In the genomic region with DNA sequence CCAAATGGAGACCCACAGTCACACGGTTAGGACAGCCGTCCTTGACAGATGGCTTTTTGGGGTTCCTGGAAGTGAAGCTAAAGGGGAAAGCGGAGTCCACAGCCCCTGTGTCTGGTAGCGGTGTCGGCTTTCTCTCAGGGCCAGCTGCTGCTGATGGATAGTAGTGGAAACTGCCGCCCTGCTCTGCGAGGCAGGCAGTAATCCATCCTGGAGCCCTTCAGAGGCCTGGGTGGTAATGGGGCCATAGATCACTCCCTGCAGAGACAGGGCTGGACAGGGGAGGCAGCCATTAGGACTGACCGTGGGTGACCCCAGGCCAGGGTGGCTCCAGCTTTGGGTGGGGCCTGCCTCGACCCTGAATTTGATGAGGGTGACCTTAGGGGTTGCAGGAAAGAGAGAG, we compare ENCODE assay signal across 8 mouse cellular contexts.
DNase-seq lines count a peak whose midpoint lies in the region; ATAC-seq and TF ChIP-seq lines count a peak whose summit lies in the region.

No protein-coding gene starts in this region.

- WGBS in intestine, embryonic 14.5 days: 15% methylated on average over 9 of the region's 9 CpGs
- WGBS in intestine, postnatal 0 days: 46% methylated on average over 9 of the region's 9 CpGs
- WGBS in forebrain, embryonic 13.5 days: 43% methylated on average over 9 of the region's 9 CpGs
- 7% methylated on average over 9 of the region's 9 CpGs for WGBS in limb, embryonic 11.5 days

- no peak for DNase-seq in intestine, embryonic 14.5 days (ENCODE audit: low spot score)
- DNase-seq in limb, embryonic 11.5 days (ENCODE audit: low spot score): peak; percentile 67
- peak; percentile 79 for DNase-seq in skeletal muscle tissue, adult 2 months (ENCODE audit: low read depth, low spot score)
- no peak for DNase-seq in spleen, postnatal 4 days (ENCODE audit: low spot score in 2 of 2)
- no peak for DNase-seq in B cell, adult 2 months
- DNase-seq in ovary, postnatal 36 days (ENCODE audit: low spot score): no peak

- no peaks in the 10 kb centered on the region for H3K9me3 ChIP-seq in intestine, embryonic 14.5 days (ENCODE audit: control insufficient read depth, low read length)
- H3K9me3 ChIP-seq in intestine, postnatal 0 days (ENCODE audit: control insufficient read depth): no peaks in the 10 kb centered on the region
- no peaks in the 10 kb centered on the region for H3K9me3 ChIP-seq in forebrain, embryonic 13.5 days (replicated peaks)
- H3K9me3 ChIP-seq in limb, embryonic 11.5 days (ENCODE audit: control insufficient read depth, low read length): no peaks in the 10 kb centered on the region

- H3K27ac ChIP-seq in intestine, embryonic 14.5 days (ENCODE audit: low read depth): peak overlapping the region; percentile 54; the same call in 1 of the 2 replicates
- H3K27ac ChIP-seq in intestine, postnatal 0 days (ENCODE audit: low read depth, low read length): no peak overlapping the region
- H3K27ac ChIP-seq in forebrain, embryonic 13.5 days: peak overlapping the region; percentile 80
- peak overlapping the region; percentile 80 for H3K27ac ChIP-seq in limb, embryonic 11.5 days (replicated peaks; ENCODE audit: low read depth, low read length)

- no peak overlapping the region for H3K9ac ChIP-seq in intestine, embryonic 14.5 days (ENCODE audit: low read length)
- no peak overlapping the region for H3K9ac ChIP-seq in intestine, postnatal 0 days (ENCODE audit: low read depth, low read length)
- H3K9ac ChIP-seq in forebrain, embryonic 13.5 days: peak overlapping the region; percentile 38
- H3K9ac ChIP-seq in limb, embryonic 11.5 days (ENCODE audit: low read length): peak overlapping the region; percentile 13

- peaks cover 47% of the 10 kb centered on the region for H3K4me1 ChIP-seq in intestine, embryonic 14.5 days (replicated peaks; ENCODE audit: control insufficient read depth, insufficient read depth, low read length)
- peaks cover 14% of the 10 kb centered on the region for H3K4me1 ChIP-seq in intestine, postnatal 0 days (replicated peaks; ENCODE audit: control insufficient read depth, insufficient read depth, low read length)
- peaks cover 79% of the 10 kb centered on the region for H3K4me1 ChIP-seq in forebrain, embryonic 13.5 days
- H3K4me1 ChIP-seq in limb, embryonic 11.5 days (ENCODE audit: control insufficient read depth, insufficient read depth, low read length): peaks cover 66% of the 10 kb centered on the region

- H3K4me3 ChIP-seq in intestine, embryonic 14.5 days (ENCODE audit: low read depth, low read length): no peak overlapping the region
- no peak overlapping the region for H3K4me3 ChIP-seq in intestine, postnatal 0 days (ENCODE audit: low read depth, low read length)
- no peak overlapping the region for H3K4me3 ChIP-seq in forebrain, embryonic 13.5 days
- H3K4me3 ChIP-seq in limb, embryonic 11.5 days (ENCODE audit: low read depth, low read length): no peak overlapping the region

- no peaks in the 10 kb centered on the region for H3K36me3 ChIP-seq in intestine, embryonic 14.5 days (ENCODE audit: control insufficient read depth, insufficient read depth, low read length)
- H3K36me3 ChIP-seq in intestine, postnatal 0 days (ENCODE audit: control insufficient read depth, insufficient read depth): no peaks in the 10 kb centered on the region
- H3K36me3 ChIP-seq in forebrain, embryonic 13.5 days (ENCODE audit: poor library complexity, severe bottlenecking): no peaks in the 10 kb centered on the region
- H3K36me3 ChIP-seq in limb, embryonic 11.5 days (ENCODE audit: control insufficient read depth, insufficient read depth, low read length): no peaks in the 10 kb centered on the region

- TF ChIP-seq CTCF in intestine, postnatal 0 days (IDR thresholded peaks at IDR 0.05; ENCODE audit: low read depth): no peak

- peak; percentile 38; the same call in 1 of the 2 replicates for ATAC-seq in intestine, embryonic 14.5 days (replicated peaks; ENCODE audit: low FRiP score, low TSS enrichment, low read depth)
- ATAC-seq in intestine, postnatal 0 days: no peak
- ATAC-seq in forebrain, embryonic 13.5 days: no peak
- no peak for ATAC-seq in limb, embryonic 11.5 days (ENCODE audit: insufficient number of reproducible peaks, low FRiP score, low TSS enrichment, low read depth)

- no peaks in the 10 kb centered on the region for H3K27me3 ChIP-seq in intestine, embryonic 14.5 days (replicated peaks; ENCODE audit: control insufficient read depth, insufficient read depth, low read length)
- no peaks in the 10 kb centered on the region for H3K27me3 ChIP-seq in intestine, postnatal 0 days (replicated peaks; ENCODE audit: control insufficient read depth, insufficient read depth, low read length)
- H3K27me3 ChIP-seq in forebrain, embryonic 13.5 days: no peaks in the 10 kb centered on the region
- H3K27me3 ChIP-seq in limb, embryonic 11.5 days (ENCODE audit: control insufficient read depth, insufficient read depth, low read length): no peaks in the 10 kb centered on the region

- no peak overlapping the region for H3K4me2 ChIP-seq in intestine, embryonic 14.5 days (ENCODE audit: low read length)
- no peak overlapping the region for H3K4me2 ChIP-seq in intestine, postnatal 0 days (replicated peaks; ENCODE audit: low read depth)
- H3K4me2 ChIP-seq in forebrain, embryonic 13.5 days: no peak overlapping the region
- H3K4me2 ChIP-seq in limb, embryonic 11.5 days (ENCODE audit: low read depth, severe bottlenecking): no peak overlapping the region

Comparison
In these comparisons a context has a peak if more than half of its experiments do, and no peak if none do; other contexts are left out.
1. DNase-seq: peak in limb, embryonic 11.5 days (single experiment) and skeletal muscle tissue, adult 2 months (single experiment); none in intestine, embryonic 14.5 days (single experiment), spleen, postnatal 4 days (0 of 2), B cell, adult 2 months (0 of 2) and ovary, postnatal 36 days (single experiment).
2. H3K9ac ChIP-seq: peak in forebrain, embryonic 13.5 days (single experiment) and limb, embryonic 11.5 days (single experiment); none in intestine, embryonic 14.5 days (single experiment) and intestine, postnatal 0 days (single experiment).